Mouse (Mus musculus) stomach, postnatal 0 days (tissue): ENCODE results near the gene Cers2. TPM values are rescaled to one million over a fixed set of nuclear protein-coding genes. Genes with fewer than 3 reads are reported as not detected.
A peak's percentile ranks its signal among the peaks of the same experiment; 100 is the strongest.

Experiments
- ATAC-seq: fragments of 200-750 bp; cut with Nextera tagmentation; 2 replicates; pipeline ENCODE4 v1.8.0; 2017; ENCODE audit not compliant: low FRiP score, low TSS enrichment
- DNase-seq: peaks from one replicate; pipeline ENCODE4 v3.0.0-alpha.2; 2016; ENCODE audit warnings: low spot score
- H3K27ac ChIP-seq: fragments of 300-500 bp; sonication (generic); replicated peaks from 2 replicates; pipeline ENCODE4 v1.5.1; 2014; ENCODE audit warnings: mild to moderate bottlenecking, control low read depth
- H3K27me3 ChIP-seq: fragments of 300-500 bp; sonication (generic); 2 replicates; pipeline ENCODE4 v1.6.1; 2014; ENCODE audit warnings: low read length; ENCODE audit not compliant: control insufficient read depth, insufficient read depth
- H3K36me3 ChIP-seq: fragments of 300-500 bp; sonication (generic); 2 replicates; pipeline ENCODE4 v1.6.1; 2014; ENCODE audit warnings: low read length, mixed read lengths; ENCODE audit not compliant: control insufficient read depth, insufficient read depth
- H3K4me1 ChIP-seq: fragments of 300-500 bp; sonication (generic); replicated peaks from 2 replicates; pipeline ENCODE4 v1.6.1; 2014; ENCODE audit warnings: antibody characterized with exemption; ENCODE audit not compliant: control insufficient read depth, insufficient read depth
- H3K4me2 ChIP-seq: fragments of 300-500 bp; sonication (generic); replicated peaks from 2 replicates; pipeline ENCODE4 v1.6.1; 2014; ENCODE audit warnings: low read depth, mild to moderate bottlenecking, control low read depth, moderate library complexity
- H3K4me3 ChIP-seq: fragments of 300-500 bp; sonication (generic); 2 replicates; pipeline ENCODE4 v1.5.1; 2014; ENCODE audit warnings: low read depth, low read length, control low read depth
- H3K9ac ChIP-seq: fragments of 300-500 bp; sonication (generic); 2 replicates; pipeline ENCODE4 v1.6.1; 2014; ENCODE audit warnings: mild to moderate bottlenecking, low read length, control low read depth, mixed read lengths
- H3K9me3 ChIP-seq: fragments of 300-500 bp; sonication (generic); 2 replicates; pipeline ENCODE4 v1.6.1; 2016; ENCODE audit warnings: low read length; ENCODE audit not compliant: control insufficient read depth
- CTCF ChIP-seq: IDR thresholded peaks from 2 replicates; pipeline ENCODE4 v1.5.1; 2016; ENCODE audit warnings: antibody characterized with exemption, low read depth, mild to moderate bottlenecking, moderate library complexity
- EP300 ChIP-seq: optimal IDR thresholded peaks from 2 replicates; pipeline ENCODE3; 2016; ENCODE audit warnings: antibody characterized with exemption
- WGBS: fragments of 180-500 bp; shearing (Covaris S2); extraction: QIAGEN DNeasy Blood & Tissue Kit; methylation state at CpG from one replicate; pipeline ENCODE4 v1.1.7; 2014; 5-methylcytosine and 5-hydroxymethylcytosine counted together
- polyA plus RNA-seq: library from polyadenylated mRNA; unstranded; fragments of >200 nt; fragmentation: Nextera tagmentation; extraction: Ambion mirVana; gene quantifications from 2 replicates; pipeline ENCODE4 v1.2.1, GENCODE M21; 2015

Cers2 gene
- polyA plus RNA-seq, 1 experiment from 2014 or later = 75.0 TPM

GRCm38 (mm10) chr3:95281216-95282126 is 33.1 kb upstream of the Cers2 start, which contains the start of the genes Mindy1 and Prune1:
TSS of gene Mindy1 (plus strand) at chr3:95281345.
TSS of gene Prune1 (minus strand) at chr3:95282076.
- WGBS = under 1% methylated on average over 52 of the region's 53 CpGs

DNA sequence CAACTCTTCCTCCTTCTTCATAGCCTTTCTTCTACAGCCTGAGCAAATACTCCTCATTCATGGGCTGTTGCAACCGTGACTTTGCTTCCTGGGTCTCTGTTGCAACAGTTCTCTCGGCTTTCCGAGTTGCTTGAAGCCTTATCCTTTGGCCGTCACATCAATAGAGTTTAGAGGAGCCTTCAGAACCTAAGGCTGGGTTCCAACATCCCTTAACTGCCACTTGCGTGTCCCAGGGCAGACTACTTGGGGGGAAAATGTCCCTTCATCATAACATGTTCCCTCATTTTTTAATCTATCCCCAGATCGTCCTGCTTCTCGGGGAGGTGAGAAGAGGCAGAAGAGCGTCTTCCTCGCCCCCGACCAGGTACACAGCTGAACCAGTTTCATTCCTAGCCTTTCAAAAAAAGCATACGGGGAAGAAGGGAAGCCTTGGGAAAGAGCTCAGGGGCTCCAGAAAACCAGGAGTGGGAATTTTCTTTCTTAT is 32.2 kb upstream of the Cers2 start:
- peak overlapping the region; percentile 92 for H3K9ac ChIP-seq
- ATAC-seq (peak; percentile 44), DNase-seq (peak; percentile 55)
- peaks cover 2% of the 10 kb centered on the region; the same call in 1 of the 2 replicates for H3K4me1 ChIP-seq
- peak overlapping the region; percentile 73 for H3K4me3 ChIP-seq
- TF ChIP-seq EP300 (no peak), CTCF (no peak)
- H3K27me3 ChIP-seq = no peaks in the 10 kb centered on the region
- WGBS = 2% methylated on average over 11 of the region's 11 CpGs
- H3K4me2 ChIP-seq = peak overlapping the region; percentile 80
- H3K27ac ChIP-seq = peak overlapping the region; percentile 98
- no peaks in the 10 kb centered on the region for H3K9me3 ChIP-seq
- no peaks in the 10 kb centered on the region; the same call in 1 of the 2 replicates for H3K36me3 ChIP-seq

More at GRCm38 (mm10) chr3:95281216-95282126, 33.1 kb upstream of the Cers2 start, which contains the start of the genes Mindy1 and Prune1:
- no peaks in the 10 kb centered on the region for H3K36me3 ChIP-seq
- TF ChIP-seq EP300 (peak; percentile 51), CTCF (peak; percentile 67)
- DNase-seq (peak; percentile 98), ATAC-seq (peak; percentile 87)
- H3K27me3 ChIP-seq = no peaks in the 10 kb centered on the region
- H3K4me2 ChIP-seq = peak within 1 kb of the TSS; percentile 80
- peak within 1 kb of the TSS; percentile 98 for H3K27ac ChIP-seq
- H3K4me1 ChIP-seq = peaks cover 6% of the 10 kb centered on the region; the same call in 1 of the 2 replicates
- H3K4me3 ChIP-seq = peak within 1 kb of the TSS; percentile 73
- peak within 1 kb of the TSS; percentile 92 for H3K9ac ChIP-seq
- H3K9me3 ChIP-seq = no peaks in the 10 kb centered on the region

- under 1% methylated on average over 50 of the region's 51 CpGs for WGBS
These were observed 31.6 kb upstream of the Cers2 start for GRCm38 (mm10) chr3:95282865-95283588.

DNA sequence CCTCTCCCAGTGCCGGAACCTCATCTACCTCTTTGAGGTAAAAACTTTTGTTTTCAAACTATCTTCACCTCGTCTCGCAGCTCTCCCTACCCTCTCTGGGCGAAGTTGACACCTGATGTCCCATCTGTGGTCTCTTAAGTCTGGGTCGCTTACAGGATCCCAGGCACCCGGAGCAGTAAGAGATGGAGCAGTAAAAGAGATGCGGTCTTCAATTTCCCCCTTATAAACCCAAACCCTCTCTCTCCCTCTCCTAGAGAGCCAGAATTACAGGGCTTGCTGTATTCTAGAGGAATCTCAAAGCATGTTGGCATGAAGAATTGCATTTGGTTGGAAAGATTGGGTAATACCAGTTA is 31.0 kb upstream of the Cers2 start:
- H3K4me1 ChIP-seq = no peaks in the 10 kb centered on the region
- peak overlapping the region; percentile 80 for H3K4me2 ChIP-seq
- no peak for ATAC-seq
- peak overlapping the region; percentile 98 for H3K27ac ChIP-seq
- 0% methylated on average over 7 of the region's 7 CpGs for WGBS
- H3K27me3 ChIP-seq = no peaks in the 10 kb centered on the region
- TF ChIP-seq EP300 = no peak
- no peak for DNase-seq
- H3K9me3 ChIP-seq = no peaks in the 10 kb centered on the region
- H3K9ac ChIP-seq = peak overlapping the region; percentile 92
- peaks cover 7% of the 10 kb centered on the region for H3K36me3 ChIP-seq
- peak overlapping the region; percentile 73 for H3K4me3 ChIP-seq

More at GRCm38 (mm10) chr3:95282865-95283588, 31.6 kb upstream of the Cers2 start:
- no peaks in the 10 kb centered on the region for H3K4me1 ChIP-seq
- ATAC-seq (peak; percentile 82), DNase-seq (peak; percentile 93)
- no peaks in the 10 kb centered on the region for H3K9me3 ChIP-seq
- H3K4me2 ChIP-seq = peak overlapping the region; percentile 80
- peak overlapping the region; percentile 73 for H3K4me3 ChIP-seq
- peak overlapping the region; percentile 92 for H3K9ac ChIP-seq
- H3K27ac ChIP-seq = peak overlapping the region; percentile 98
- peaks cover 5% of the 10 kb centered on the region for H3K36me3 ChIP-seq
- no peak for TF ChIP-seq EP300
- TF ChIP-seq CTCF = peak; percentile 57
- no peaks in the 10 kb centered on the region for H3K27me3 ChIP-seq

GRCm38 (mm10) chr3:95284062-95284461 is 30.5 kb upstream of the Cers2 start:
- H3K9me3 ChIP-seq = no peaks in the 10 kb centered on the region
- ATAC-seq (no peak), DNase-seq (no peak)
- H3K4me1 ChIP-seq = no peaks in the 10 kb centered on the region
- peak overlapping the region; percentile 80 for H3K4me2 ChIP-seq
- 17% methylated on average over 1 of the region's 1 CpGs for WGBS
- TF ChIP-seq EP300 (no peak), CTCF (no peak)
- peaks cover 7% of the 10 kb centered on the region for H3K36me3 ChIP-seq
- H3K27me3 ChIP-seq = no peaks in the 10 kb centered on the region
- H3K9ac ChIP-seq = peak overlapping the region; percentile 92
- H3K4me3 ChIP-seq = peak overlapping the region; percentile 73
- peak overlapping the region; percentile 98 for H3K27ac ChIP-seq
